Mouse (Mus musculus) thymus, postnatal 25 days (tissue): Measurements from ENCODE around the gene Olfr3.

ENCODE experiments used
- DNase-seq: peaks from one replicate; pipeline ENCODE4 v3.0.0; 2022

The Olfr3 gene

DNA sequence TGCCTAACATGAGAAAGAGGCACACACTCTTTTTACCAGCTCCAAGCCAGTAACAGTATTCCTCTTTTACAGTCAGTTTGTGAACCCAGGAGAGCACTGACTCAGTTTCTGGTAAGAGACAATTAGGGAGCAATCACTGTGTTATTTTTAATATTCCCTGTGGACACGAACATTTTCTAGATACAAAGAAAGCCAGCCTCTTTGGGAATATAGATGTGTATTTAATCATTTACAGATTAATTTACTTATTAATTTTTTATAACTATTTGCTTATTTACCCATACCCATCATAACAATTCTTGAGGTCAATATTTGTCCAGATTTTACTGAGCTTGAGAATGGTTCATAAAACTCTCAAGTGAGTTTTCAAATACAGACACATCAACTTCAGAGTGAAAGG lies at the start of gene Olfr3:
TSS of gene Olfr3 (minus strand) at position 101 of the 400 bp plus-strand sequence.
- no peak for DNase-seq

DNA sequence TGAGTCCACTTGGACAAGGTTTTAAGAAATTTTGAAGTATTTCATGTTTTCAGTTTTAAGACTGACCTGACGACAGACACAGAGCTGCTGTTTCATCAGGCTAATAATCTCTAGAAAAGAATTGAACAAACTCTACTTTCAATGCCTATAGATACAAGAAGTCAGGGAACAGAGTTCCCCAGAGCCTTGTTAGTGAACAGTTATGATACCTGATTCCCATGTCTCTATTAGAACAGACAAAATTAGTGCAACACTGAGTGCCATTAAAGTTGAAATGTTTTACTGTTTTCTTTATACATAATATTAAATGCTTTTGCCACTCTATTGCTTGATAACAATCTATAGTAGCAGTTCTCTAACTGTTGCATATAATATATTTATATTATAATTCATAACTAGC lies 45.7 kb upstream of the Olfr3 start, which contains the start of gene Olfr351:
TSS of gene Olfr351 (minus strand) at position 101 of the 400 bp plus-strand sequence.
- no peak for DNase-seq

DNA sequence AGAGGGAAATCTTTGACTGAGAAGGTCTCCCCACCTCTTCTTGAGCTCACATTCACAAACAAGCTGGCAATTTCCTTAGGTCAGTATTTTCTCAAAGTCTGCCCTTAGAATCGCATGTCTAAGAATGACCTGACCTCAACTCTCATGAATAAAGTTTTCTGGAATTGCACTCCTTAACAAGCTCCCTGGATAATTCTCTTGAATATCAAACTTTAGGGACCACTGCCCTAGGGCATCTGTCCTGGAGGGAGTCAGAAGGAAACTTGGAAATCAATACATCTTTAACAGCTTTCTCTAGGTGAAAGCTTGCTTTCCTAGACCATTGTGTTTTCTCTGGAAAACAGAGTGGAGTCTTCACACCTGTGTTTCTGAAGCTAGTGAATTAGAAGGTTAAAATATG lies 29.2 kb upstream of the Olfr3 start, which contains the start of gene Olfr350:
TSS of gene Olfr350 (plus strand) at position 301 of the 400 bp plus-strand sequence.
- no peak for DNase-seq

DNA sequence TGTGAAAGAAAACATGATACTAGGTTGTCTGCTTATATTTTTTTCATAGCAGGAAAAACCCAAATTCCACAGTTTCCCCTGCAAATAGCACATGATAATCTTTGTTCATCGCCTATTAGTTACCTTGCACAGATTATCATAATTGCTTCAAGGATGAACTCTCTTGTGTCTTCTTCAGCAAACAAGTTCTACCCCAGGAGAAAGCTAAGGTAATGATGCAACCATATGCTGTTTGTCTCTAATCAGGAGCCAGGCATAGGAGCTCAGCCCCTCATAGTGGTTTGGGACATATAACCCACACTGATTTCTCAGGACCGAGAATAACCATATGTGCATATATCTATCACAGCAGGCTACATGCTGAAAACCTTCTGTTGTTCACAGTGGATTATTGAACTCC lies 26.6 kb downstream of the Olfr3 start, which contains the start of gene Olfr50:
TSS of gene Olfr50 (plus strand) at position 301 of the 400 bp plus-strand sequence.
- DNase-seq: no peak

DNA sequence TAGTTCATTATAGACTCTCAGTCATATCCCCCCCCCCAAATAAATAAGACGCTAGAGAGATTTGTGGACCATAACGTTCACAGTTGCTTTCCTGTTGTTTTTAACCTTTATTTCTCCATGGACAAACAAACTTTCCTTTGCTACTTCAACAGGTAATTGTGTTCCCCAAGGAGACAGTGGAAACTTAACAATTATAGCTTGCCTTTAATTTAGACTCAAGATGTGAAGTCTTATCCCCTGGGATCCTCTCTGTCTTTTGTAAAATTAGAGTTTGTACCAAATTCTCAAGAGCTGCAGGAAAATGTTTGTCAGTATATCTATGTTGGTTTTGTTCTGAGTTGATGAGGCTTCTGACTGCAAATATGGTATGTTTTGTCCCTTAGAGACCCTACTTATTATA lies 32.9 kb downstream of the Olfr3 start, which contains the start of gene Olfr348:
TSS of gene Olfr348 (plus strand) at position 301 of the 400 bp plus-strand sequence.
- no peak for DNase-seq
